17 mouse cellular contexts compared by ENCODE assay signal in the genomic region with DNA sequence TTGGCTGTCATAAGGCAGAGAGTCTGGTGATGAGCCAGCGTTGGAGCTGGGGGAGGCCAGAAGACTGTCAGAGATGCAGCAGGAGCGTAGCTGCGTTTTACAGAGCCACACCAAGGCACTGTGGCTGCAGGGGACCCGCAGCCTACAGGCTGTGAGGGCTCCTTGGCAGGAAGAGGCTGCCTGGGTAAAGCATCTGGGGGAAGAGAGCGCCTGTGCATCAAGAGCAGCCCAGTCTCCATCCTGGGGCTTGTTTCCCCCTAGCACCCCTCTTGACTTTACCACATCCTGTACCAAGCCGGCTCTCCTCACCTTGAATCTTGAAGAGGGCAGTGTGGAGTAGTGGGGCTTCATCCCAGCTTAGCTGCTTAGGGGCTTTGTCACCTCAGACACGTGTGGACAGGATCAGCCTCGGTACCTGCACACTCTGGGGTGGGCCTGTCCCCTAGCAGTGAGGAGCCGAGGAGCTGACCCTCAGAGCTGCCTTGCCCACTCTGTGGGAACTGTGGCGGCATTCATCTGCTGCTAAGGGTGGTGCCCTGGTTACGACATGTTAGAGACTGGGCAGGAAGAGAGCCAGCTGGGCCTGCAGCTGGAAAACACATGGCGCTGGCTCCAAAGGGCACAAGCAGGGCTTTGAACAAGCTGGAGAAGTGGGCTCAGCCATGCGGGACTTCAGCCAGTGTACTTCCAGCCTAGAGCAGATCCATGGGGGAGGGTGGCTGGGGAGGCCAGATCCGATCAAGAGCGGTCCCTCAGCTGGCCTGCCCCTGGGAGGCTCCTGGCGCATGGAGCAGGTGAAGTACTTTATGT. TPM values are rescaled to one million over a fixed set of nuclear protein-coding genes. Genes with fewer than 3 reads are reported as not detected.
A peak's percentile ranks its signal among the peaks of the same experiment; 100 is the strongest.
DNase-seq lines count a peak whose midpoint lies in the region; ATAC-seq and TF ChIP-seq lines count a peak whose summit lies in the region.
"Had no signal": no experiment of that assay in that cellular context is flagged by ENCODE, and none has a peak within 500 bp of the region (broad histone marks: within the 10 kb centered on the region; RNA-seq: fewer than 3 reads in every experiment).

No protein-coding gene starts in this region.

- H3K27ac ChIP-seq in heart, postnatal 0 days (ENCODE audit: low read depth): peak overlapping the region; percentile 55; the same call in 1 of the 2 replicates
- H3K27ac ChIP-seq in heart, adult 2 months: no peak overlapping the region
- H3K27ac ChIP-seq: forebrain, embryonic 15.5 days; hindbrain, embryonic 12.5 days; midbrain, embryonic 12.5 days had no signal

- H3K79me2 ChIP-seq in heart, adult 2 months (replicated peaks; ENCODE audit: control insufficient read depth, insufficient read depth, low read length): no peaks in the 10 kb centered on the region

- intact Hi-C loops in heart, adult 2 months (cut with DNase I): no loop called here

- TF ChIP-seq EP300 in heart, postnatal 0 days (IDR thresholded peaks at IDR 0.05; ENCODE audit: low read depth): no peak
- TF ChIP-seq EP300 in heart, adult 2 months (IDR thresholded peaks at IDR 0.05; ENCODE audit: insufficient read depth, low read depth, low read length): no peak

- no peak for TF ChIP-seq POLR2A in heart, adult 2 months (IDR thresholded peaks at IDR 0.05; ENCODE audit: insufficient read depth, low read depth, low read length)
- no peak for TF ChIP-seq POLR2A in lung, adult 2 months (IDR thresholded peaks at IDR 0.05; ENCODE audit: borderline replicate concordance, extremely low read depth, low read depth, low read length)

- ATAC-seq in heart, postnatal 0 days (ENCODE audit: insufficient read depth, low read depth): no peak
- ATAC-seq: forebrain, embryonic 15.5 days had no signal

- peaks cover 96% of the 10 kb centered on the region for H3K36me3 ChIP-seq in heart, postnatal 0 days (replicated peaks; ENCODE audit: control insufficient read depth, insufficient read depth, low read length)
- no peaks in the 10 kb centered on the region for H3K36me3 ChIP-seq in heart, adult 2 months (ENCODE audit: control insufficient read depth, insufficient read depth, low read length)

- H3K4me1 ChIP-seq in heart, postnatal 0 days (ENCODE audit: control insufficient read depth, insufficient read depth): no peaks in the 10 kb centered on the region
- no peaks in the 10 kb centered on the region for H3K4me1 ChIP-seq in heart, adult 2 months (ENCODE audit: control insufficient read depth, insufficient read depth, low read length)
- no peaks in the 10 kb centered on the region for H3K4me1 ChIP-seq in lung, adult 2 months (ENCODE audit: control insufficient read depth, insufficient read depth, low read length)
- H3K4me1 ChIP-seq: forebrain, embryonic 15.5 days; hindbrain, embryonic 12.5 days; midbrain, embryonic 12.5 days had no signal

- WGBS in heart, postnatal 0 days: 90% methylated on average over 16 of the region's 16 CpGs
- 91% methylated on average over 16 of the region's 16 CpGs for WGBS in heart, adult 2 months
- WGBS in lung, adult 2 months: 82% methylated on average over 16 of the region's 16 CpGs

- DNase-seq in heart, postnatal 0 days (ENCODE audit: low spot score): no peak
- no peak for DNase-seq in heart, adult 2 months
- DNase-seq in lung, postnatal 14 days: peak; percentile 27
- no peak for DNase-seq in lung, adult 2 months
- peak; percentile 74 to 83 for DNase-seq in thymus, postnatal 10 days (ENCODE audit: low spot score in 2 of 2)
- no peak for DNase-seq in retina, embryonic 14.5 days (ENCODE audit: low spot score)
- no peak for DNase-seq in cerebellum, postnatal 36 days
- DNase-seq: cerebellum, adult 18-20 months; gastrocnemius, postnatal 36 days; heart, postnatal 10 days; left cerebral cortex, postnatal 4 days; liver; right cerebral cortex, adult 18-20 months had no signal

- no peaks in the 10 kb centered on the region for H3K27me3 ChIP-seq in heart, postnatal 0 days (ENCODE audit: control insufficient read depth, insufficient read depth, low read length)
- H3K27me3 ChIP-seq in heart, adult 2 months (ENCODE audit: control insufficient read depth, insufficient read depth, low read length): no peaks in the 10 kb centered on the region
- H3K27me3 ChIP-seq: forebrain, embryonic 15.5 days; hindbrain, embryonic 12.5 days; midbrain, embryonic 12.5 days had no signal

- no peak overlapping the region for H3K4me3 ChIP-seq in heart, postnatal 0 days (ENCODE audit: low read depth, low read length)
- H3K4me3 ChIP-seq in heart, adult 2 months: no peak overlapping the region
- no peak overlapping the region for H3K4me3 ChIP-seq in lung, adult 2 months (replicated peaks; ENCODE audit: extremely low read depth, low read depth, low read length)
- H3K4me3 ChIP-seq: erythroblast, embryonic 14.5 days; forebrain, embryonic 15.5 days; hindbrain, embryonic 12.5 days; midbrain, embryonic 12.5 days had no signal

- H3K4me2 ChIP-seq in heart, postnatal 0 days (ENCODE audit: low read depth, low read length): no peak overlapping the region
- H3K4me2 ChIP-seq: forebrain, embryonic 15.5 days; hindbrain, embryonic 12.5 days; midbrain, embryonic 12.5 days had no signal

- no peaks in the 10 kb centered on the region for H3K9me3 ChIP-seq in heart, postnatal 0 days (replicated peaks; ENCODE audit: control insufficient read depth, low read length)
- H3K9me3 ChIP-seq: forebrain, embryonic 15.5 days; midbrain, embryonic 12.5 days had no signal

- no peak for TF ChIP-seq CTCF in heart, postnatal 0 days (IDR thresholded peaks at IDR 0.05; ENCODE audit: low read depth)
- no peak for TF ChIP-seq CTCF in heart, adult 2 months (IDR thresholded peaks at IDR 0.05)
- TF ChIP-seq CTCF in lung, adult 2 months (IDR thresholded peaks at IDR 0.05; ENCODE audit: insufficient read depth, low read length): no peak

- no peak overlapping the region for H3K9ac ChIP-seq in heart, postnatal 0 days (replicated peaks; ENCODE audit: low read depth, low read length)
- no peak overlapping the region for H3K9ac ChIP-seq in heart, adult 2 months (ENCODE audit: low read depth, low read length)
- H3K9ac ChIP-seq: forebrain, embryonic 15.5 days; hindbrain, embryonic 12.5 days; midbrain, embryonic 12.5 days had no signal

RNA-seq across cellular contexts. Expression of a gene that starts 8.8 kb away (rescaled TPM):
- 19.5 and 20.8 TPM in 2 replicates for total RNA-seq in heart, postnatal 0 days (2014; rRNA removed; ENCODE audit: low replicate concordance)
- polyA plus RNA-seq in heart, postnatal 0 days (2015; fragmentation: Nextera tagmentation; extraction: Ambion mirVana): 10.2 and 10.8 TPM in 2 replicates
- 10 to 100 TPM; 19.6 to 22.1 TPM for total RNA-seq in heart, adult 2 months (2021)
- 8.6 and 11.6 TPM in 2 replicates for polyA plus RNA-seq in heart, adult 2 months (2012; rRNA removed)
- polyA plus RNA-seq in lung, adult 2 months (2012; rRNA removed): 10.0 and 10.3 TPM in 2 replicates

Comparison
In these comparisons a context has a peak if more than half of its experiments do, and no peak if none do; other contexts are left out.
1. DNase-seq: peak in lung, postnatal 14 days (single experiment) and thymus, postnatal 10 days (2 of 2); none in heart, postnatal 0 days (single experiment), heart, adult 2 months (0 of 2), lung, adult 2 months (single experiment), retina, embryonic 14.5 days (single experiment) and cerebellum, postnatal 36 days (0 of 2).